Mouse (Mus musculus): Measurements from ENCODE around the gene Pcp4l1. TPM values are rescaled to one million over a fixed set of nuclear protein-coding genes. Genes with fewer than 3 reads are reported as not detected.

Gene Pcp4l1
- polyA plus RNA-seq, 1 experiment from 2014 or later: 2.8 TPM

DNA sequence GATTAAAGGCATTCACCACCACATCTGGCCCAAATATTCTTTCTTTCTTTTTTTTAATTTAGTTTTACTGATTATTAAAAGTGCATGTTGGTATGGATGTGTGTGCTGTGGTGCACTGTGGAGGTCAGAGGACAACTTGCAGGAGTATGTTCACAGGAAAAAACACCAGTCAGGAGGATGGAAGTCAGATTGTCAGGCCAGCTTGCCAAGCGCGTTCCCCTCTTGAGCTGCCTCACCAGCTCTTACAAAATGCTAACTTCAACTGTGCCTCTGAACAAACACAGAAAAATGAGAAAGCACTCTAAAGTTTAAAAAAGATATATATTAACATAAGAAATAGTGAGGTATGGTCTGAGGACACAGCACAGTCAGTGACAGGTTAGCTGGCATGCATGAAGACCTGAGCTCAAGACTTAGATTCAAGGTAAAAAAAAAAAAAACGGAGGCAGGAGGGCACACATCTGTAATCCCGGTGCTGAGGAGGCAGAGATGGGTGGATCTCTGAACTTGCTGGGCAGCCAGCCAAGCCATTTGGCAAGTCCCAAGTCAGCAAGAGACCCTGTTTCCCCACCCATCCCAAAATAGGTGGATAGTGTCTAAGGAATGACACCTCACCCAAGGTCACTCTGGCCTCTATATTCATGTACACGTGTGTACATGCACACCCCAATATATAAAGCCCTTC, 16.4 kb downstream of the Pcp4l1 start:
- Histone ChIP-seq H3K4me2 (replicated peaks) (no peak overlapping the region), H3K9ac (no peak overlapping the region), H3K4me3 (no peak overlapping the region), H3K4me1 (no peaks in the 10 kb centered on the region), H3K9me3 (no peaks in the 10 kb centered on the region), H3K36me3 (no peaks in the 10 kb centered on the region), H3K27me3 (no peaks in the 10 kb centered on the region), H3K27ac (no peak overlapping the region)
- no peak for ATAC-seq (ENCODE audit: low FRiP score, low read depth)
- WGBS: 77% methylated on average over 5 of the region's 5 CpGs

DNA sequence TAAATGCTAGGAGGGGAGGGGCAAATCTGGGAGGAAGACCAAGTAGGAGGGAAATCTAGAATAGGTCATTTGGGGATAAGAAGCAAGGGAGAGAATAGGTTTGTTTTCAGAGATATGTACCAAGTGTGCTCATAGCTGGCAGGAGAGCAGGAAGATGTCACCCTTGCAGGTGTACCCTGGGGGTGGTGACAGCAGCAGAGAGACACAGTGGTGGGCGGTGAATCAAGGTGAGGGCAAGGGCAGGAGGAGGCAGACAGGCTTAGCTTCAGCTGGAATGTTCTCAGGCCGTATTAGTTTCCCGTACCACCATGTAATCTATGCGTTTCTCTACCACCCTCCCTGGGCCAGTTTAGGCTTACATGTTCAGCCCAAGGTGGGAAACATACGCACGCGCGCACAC, 23.3 kb downstream of the Pcp4l1 start:
- WGBS: 97% methylated on average over 8 of the region's 8 CpGs

DNA sequence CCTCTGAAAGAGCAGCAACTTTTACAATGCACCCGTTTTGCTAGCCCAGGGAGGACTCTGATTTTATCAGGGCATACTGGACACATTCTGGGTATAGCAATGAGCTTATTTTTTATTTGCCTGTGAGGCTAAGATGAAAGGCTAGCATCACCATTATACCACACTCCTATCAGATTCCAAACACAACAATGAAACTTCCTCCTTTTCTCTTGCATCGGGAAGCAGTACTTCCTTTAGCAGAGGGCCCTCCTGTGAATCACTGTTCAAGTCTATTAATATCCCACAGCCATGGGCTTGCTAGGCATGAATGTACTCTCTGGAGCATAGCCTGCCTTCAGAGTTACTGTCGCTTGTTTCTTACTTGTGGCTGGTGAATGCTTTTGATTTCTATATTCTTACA, 24.9 kb downstream of the Pcp4l1 start:
- Histone ChIP-seq H3K27ac (no peak overlapping the region), H3K4me1 (no peaks in the 10 kb centered on the region), H3K4me3 (no peak overlapping the region), H3K27me3 (no peaks in the 10 kb centered on the region; the same call in 1 of the 2 replicates), H3K9me3 (no peaks in the 10 kb centered on the region), H3K9ac (no peak overlapping the region), H3K36me3 (no peaks in the 10 kb centered on the region), H3K4me2 (replicated peaks) (no peak overlapping the region)
- WGBS: 68% methylated on average over 3 of the region's 3 CpGs
- no peak for ATAC-seq (ENCODE audit: low FRiP score, low read depth)

More for the DNA sequence above, 23.3 kb downstream of the Pcp4l1 start:
- Histone ChIP-seq H3K36me3 (no peaks in the 10 kb centered on the region), H3K27ac (no peak overlapping the region), H3K4me1 (no peaks in the 10 kb centered on the region), H3K4me3 (no peak overlapping the region), H3K27me3 (no peaks in the 10 kb centered on the region; the same call in 1 of the 2 replicates), H3K9me3 (no peaks in the 10 kb centered on the region), H3K4me2 (replicated peaks) (no peak overlapping the region), H3K9ac (no peak overlapping the region)
- no peak for ATAC-seq (ENCODE audit: low FRiP score, low read depth)

DNA sequence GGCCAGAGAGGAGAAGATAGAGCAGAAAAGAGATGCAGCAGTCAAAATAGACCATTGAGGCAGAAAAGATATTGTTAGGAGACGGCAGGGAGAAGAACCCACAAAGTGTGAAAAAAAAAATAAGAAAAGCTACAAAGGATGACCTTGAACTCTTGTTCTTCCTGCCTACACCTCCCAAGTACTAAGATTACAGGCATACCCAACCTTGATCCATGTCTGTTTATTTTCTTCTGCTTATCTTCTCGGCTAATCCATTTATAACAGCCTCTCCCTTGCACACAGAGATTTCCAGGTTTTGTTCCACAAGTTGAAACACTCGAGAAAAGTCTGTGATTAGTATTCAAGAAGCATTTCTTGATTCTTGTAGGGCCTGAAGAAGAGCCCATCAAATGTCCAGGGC, 26.2 kb downstream of the Pcp4l1 start:
- WGBS: 68% methylated on average over 3 of the region's 3 CpGs
- Histone ChIP-seq H3K9ac (no peak overlapping the region), H3K27ac (no peak overlapping the region), H3K9me3 (no peaks in the 10 kb centered on the region), H3K4me1 (no peaks in the 10 kb centered on the region), H3K36me3 (no peaks in the 10 kb centered on the region), H3K27me3 (no peaks in the 10 kb centered on the region; the same call in 1 of the 2 replicates), H3K4me3 (no peak overlapping the region), H3K4me2 (replicated peaks) (no peak overlapping the region)
- no peak for ATAC-seq (ENCODE audit: low FRiP score, low read depth)

DNA sequence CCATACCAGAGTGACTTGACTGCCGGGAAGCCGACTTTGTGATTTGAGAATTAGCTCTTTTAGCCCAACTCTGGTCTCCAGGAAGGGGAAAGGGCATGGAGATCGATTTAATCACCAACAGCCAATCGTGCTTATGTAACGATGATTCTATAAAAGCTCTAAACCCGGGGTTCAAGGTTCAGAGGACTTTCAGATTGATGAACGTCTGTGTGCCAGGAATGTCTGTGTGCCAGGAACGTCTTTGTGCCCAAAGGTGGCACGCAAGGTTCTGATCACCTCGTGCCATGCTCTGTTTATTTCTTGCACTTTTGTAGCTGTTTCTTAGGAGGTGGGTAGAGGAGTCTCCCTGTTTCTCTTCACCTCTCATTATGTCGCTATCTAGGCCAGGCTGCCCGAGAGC, 27.2 kb downstream of the Pcp4l1 start:
- Histone ChIP-seq H3K9ac (no peak overlapping the region), H3K4me2 (replicated peaks) (no peak overlapping the region), H3K4me1 (no peaks in the 10 kb centered on the region), H3K4me3 (no peak overlapping the region), H3K27ac (no peak overlapping the region), H3K9me3 (no peaks in the 10 kb centered on the region), H3K36me3 (no peaks in the 10 kb centered on the region), H3K27me3 (no peaks in the 10 kb centered on the region; the same call in 1 of the 2 replicates)
- WGBS: 85% methylated on average over 12 of the region's 12 CpGs
- no peak for ATAC-seq (ENCODE audit: low FRiP score, low read depth)

DNA sequence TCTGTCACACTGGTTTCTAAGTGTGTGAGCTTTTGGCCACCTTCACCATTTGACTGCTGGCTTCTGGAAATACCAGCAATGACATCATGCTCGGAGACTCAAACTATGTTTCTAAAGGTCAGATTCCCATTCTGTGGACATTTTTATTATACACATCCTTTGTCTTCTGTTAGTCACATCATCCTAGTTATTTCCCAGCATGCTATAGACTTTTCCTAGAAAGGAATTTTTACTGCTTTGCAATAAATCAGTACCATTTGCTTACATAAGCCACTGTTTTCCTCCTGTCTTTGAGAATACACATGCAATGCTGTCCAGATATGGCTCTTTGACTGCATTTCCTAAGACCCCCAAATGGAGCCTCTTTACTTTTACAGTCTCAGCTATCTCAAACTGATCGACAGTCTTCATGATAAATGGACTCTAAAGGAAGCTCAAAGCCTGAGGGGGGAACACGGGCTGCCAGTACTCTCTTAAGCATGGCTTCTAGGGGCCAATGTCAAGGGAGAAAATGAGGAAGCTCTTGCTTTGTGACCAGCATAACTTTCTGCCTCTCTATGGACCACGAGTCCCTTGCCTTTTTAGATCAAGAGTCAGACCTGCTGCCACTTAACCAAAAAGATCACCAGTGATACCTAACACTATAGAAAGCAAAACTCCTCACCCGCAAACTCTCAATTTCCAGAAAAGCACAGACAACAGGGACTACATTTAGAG, 30.3 kb downstream of the Pcp4l1 start:
- no peaks in the 10 kb centered on the region for H3K36me3 ChIP-seq

DNA sequence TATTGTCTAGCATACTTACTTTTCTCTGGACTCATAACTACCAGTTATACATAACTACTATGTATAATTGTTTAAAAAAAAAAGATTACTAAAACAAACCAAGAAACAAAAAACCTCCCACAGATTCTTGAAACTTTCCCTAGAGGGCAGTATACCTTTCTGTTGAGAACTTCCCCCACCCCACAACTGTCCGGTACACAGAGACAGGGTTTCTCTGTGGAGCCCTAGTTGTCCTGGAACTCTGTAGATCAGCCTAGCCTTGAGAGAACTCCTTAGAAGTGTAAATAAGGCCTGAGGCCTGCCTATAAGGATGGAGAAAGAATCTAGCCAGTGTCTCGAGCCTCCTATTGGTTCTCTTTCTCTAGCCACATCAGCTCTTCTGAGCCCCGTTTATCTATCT, 31.8 kb downstream of the Pcp4l1 start:
- Histone ChIP-seq H3K4me1 (peaks cover 9% of the 10 kb centered on the region; the same call in 1 of the 2 replicates), H3K9ac (no peak overlapping the region), H3K4me2 (replicated peaks) (no peak overlapping the region), H3K27me3 (peaks cover 25% of the 10 kb centered on the region), H3K4me3 (no peak overlapping the region), H3K9me3 (no peaks in the 10 kb centered on the region), H3K27ac (no peak overlapping the region), H3K36me3 (no peaks in the 10 kb centered on the region)
- ATAC-seq (ENCODE audit: low FRiP score, low read depth): no peak
- 38% methylated on average over 3 of the region's 3 CpGs for WGBS

More for the DNA sequence above, 30.3 kb downstream of the Pcp4l1 start:
- no peak overlapping the region for H3K9ac ChIP-seq
- peaks cover 10% of the 10 kb centered on the region for H3K27me3 ChIP-seq
- H3K9me3 ChIP-seq: no peaks in the 10 kb centered on the region
- no peak overlapping the region for H3K27ac ChIP-seq
- no peaks in the 10 kb centered on the region for H3K4me1 ChIP-seq
- 67% methylated on average over 5 of the region's 5 CpGs for WGBS
- no peak overlapping the region for H3K4me2 ChIP-seq (replicated peaks)
- ATAC-seq (ENCODE audit: low FRiP score, low read depth): no peak
- H3K4me3 ChIP-seq: no peak overlapping the region

DNA sequence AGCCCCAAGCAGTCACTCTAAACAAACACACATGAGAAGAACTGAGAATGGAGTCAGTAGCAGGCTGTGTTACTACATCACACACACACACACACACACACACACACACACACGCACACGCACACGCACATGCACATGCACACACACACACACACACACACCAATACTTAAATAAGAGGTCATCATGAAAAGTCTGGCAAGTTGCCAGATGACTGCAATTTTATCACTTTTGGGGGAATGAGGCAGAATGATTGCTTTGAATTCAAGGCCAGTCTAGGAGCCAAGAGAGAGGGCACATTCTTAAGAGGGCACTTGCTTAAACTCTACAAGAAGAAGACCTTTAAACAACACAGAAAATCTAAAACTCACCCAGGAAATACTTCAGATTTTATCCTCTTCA, 33.5 kb downstream of the Pcp4l1 start:
- Histone ChIP-seq H3K9me3 (no peaks in the 10 kb centered on the region), H3K4me3 (no peak overlapping the region), H3K9ac (no peak overlapping the region), H3K27ac (no peak overlapping the region), H3K27me3 (peaks cover 42% of the 10 kb centered on the region), H3K4me1 (peaks cover 9% of the 10 kb centered on the region; the same call in 1 of the 2 replicates), H3K4me2 (replicated peaks) (no peak overlapping the region), H3K36me3 (no peaks in the 10 kb centered on the region)
- WGBS: 82% methylated on average over 3 of the region's 3 CpGs
- ATAC-seq (ENCODE audit: low FRiP score, low read depth): no peak

DNA sequence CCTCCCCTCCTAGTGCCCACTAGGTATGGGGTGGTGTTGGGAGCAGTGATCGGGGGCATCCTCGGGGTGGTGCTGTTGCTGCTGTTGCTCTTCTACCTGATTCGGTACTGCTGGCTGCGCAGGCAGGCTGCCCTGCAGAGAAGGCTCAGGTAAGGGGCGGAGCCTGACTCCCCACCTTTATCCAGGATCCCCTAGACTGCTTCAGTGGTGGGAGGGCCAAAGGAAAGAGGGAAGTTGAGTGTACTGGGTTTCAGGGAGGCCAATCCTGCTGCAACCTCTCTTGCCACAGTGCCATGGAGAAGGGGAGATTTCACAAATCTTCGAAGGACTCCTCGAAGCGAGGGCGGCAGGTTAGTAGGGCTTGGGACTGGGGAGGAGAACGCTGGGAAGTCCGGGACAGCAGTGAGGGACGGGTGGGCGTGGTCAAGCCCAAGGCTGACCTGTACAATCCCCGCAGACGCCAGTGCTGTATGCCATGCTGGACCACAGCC, 36.5 kb downstream of the Pcp4l1 start:
- no peak for ATAC-seq (ENCODE audit: low FRiP score, low read depth)
- H3K27me3 ChIP-seq: peaks cover 58% of the 10 kb centered on the region

DNA sequence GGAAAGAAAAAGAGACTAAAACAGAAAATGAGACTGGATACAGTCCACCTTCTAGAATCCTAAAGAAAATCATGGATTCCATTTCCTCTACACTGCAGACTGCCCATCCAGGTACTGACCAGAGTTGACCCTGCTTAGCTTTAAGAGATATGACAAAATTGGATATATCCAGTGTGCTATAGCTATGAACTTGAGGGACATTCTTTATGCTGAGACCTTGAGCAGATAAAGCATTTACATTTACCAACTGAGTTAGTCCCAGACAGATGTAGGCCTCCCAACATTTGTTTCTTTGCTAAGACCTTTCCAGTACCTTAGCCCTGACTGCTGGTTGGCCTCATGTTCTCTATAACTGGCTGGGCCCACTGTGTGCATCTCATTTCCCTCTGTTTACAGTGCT, 38.1 kb downstream of the Pcp4l1 start:
- H3K36me3 ChIP-seq: no peaks in the 10 kb centered on the region
- H3K9me3 ChIP-seq: no peaks in the 10 kb centered on the region
- no peak overlapping the region for H3K4me2 ChIP-seq (replicated peaks)
- H3K4me3 ChIP-seq: no peak overlapping the region
- no peak overlapping the region for H3K27ac ChIP-seq
- no peak overlapping the region for H3K9ac ChIP-seq
- ATAC-seq (ENCODE audit: low FRiP score, low read depth): no peak
- H3K27me3 ChIP-seq: peaks cover 56% of the 10 kb centered on the region
- H3K4me1 ChIP-seq: peaks cover 9% of the 10 kb centered on the region; the same call in 1 of the 2 replicates

More for the DNA sequence above, 36.5 kb downstream of the Pcp4l1 start:
- WGBS: 5% methylated on average over 15 of the region's 15 CpGs
- H3K4me1 ChIP-seq: peaks cover 9% of the 10 kb centered on the region; the same call in 1 of the 2 replicates
- no peaks in the 10 kb centered on the region for H3K36me3 ChIP-seq
- peak overlapping the region; percentile 58 for H3K4me2 ChIP-seq (replicated peaks)
- peak overlapping the region; percentile 31; the same call in 1 of the 2 replicates for H3K9ac ChIP-seq
- H3K4me3 ChIP-seq: peak overlapping the region; percentile 29
- no peak overlapping the region for H3K27ac ChIP-seq
- no peaks in the 10 kb centered on the region for H3K9me3 ChIP-seq

DNA sequence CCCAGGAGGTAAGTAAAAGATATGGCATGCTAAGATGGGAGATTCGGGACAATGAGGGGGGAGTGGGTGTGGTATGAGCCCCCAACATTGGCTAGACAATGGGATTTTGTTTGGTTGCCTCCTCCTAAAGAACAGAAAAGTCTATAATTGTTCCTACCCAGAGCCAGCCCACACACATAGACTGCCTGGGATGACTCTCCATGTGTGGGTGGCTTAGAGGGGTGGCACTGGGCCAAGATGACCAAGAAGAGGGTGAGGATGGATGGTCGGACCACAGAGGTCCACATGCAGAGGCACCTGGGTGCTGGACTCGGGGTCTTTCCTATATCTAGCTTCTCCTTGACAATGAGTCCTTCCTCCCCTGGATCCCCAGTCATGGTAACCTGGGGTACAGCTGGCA, 39.4 kb downstream of the Pcp4l1 start:
- Histone ChIP-seq H3K9me3 (no peaks in the 10 kb centered on the region), H3K4me1 (peaks cover 9% of the 10 kb centered on the region; the same call in 1 of the 2 replicates), H3K36me3 (no peaks in the 10 kb centered on the region), H3K4me2 (replicated peaks) (no peak overlapping the region), H3K27ac (no peak overlapping the region), H3K4me3 (no peak overlapping the region), H3K27me3 (peaks cover 55% of the 10 kb centered on the region), H3K9ac (no peak overlapping the region)
- ATAC-seq (ENCODE audit: low FRiP score, low read depth): no peak
- 77% methylated on average over 3 of the region's 3 CpGs for WGBS

DNA sequence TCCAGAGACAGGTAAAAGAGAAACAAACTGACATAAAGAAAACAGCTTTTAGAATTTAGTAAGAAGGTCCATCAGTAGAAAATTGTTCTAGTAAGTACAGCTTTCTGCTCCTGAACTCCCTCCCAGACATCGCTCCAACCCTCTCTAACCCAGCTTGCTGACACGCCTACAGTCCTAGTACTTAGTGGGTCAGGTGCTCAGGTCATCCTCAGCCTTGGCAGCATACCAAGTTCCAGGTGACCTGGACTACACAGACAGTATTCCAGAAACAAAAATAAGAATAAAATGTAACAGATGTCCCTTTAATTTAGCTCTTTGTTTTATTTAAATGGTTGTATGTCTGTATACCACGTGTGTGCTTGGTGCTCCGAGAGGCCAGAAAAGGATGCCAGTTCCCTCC, 44.1 kb downstream of the Pcp4l1 start:
- 80% methylated on average over 4 of the region's 4 CpGs for WGBS
- H3K27ac ChIP-seq: no peak overlapping the region
- peaks cover 13% of the 10 kb centered on the region for H3K4me1 ChIP-seq

More for the DNA sequence above, 44.1 kb downstream of the Pcp4l1 start:
- no peaks in the 10 kb centered on the region for H3K36me3 ChIP-seq
- H3K9ac ChIP-seq: no peak overlapping the region
- H3K4me3 ChIP-seq: no peak overlapping the region
- no peak for ATAC-seq (ENCODE audit: low FRiP score, low read depth)
- H3K27me3 ChIP-seq: peaks cover 13% of the 10 kb centered on the region
- H3K9me3 ChIP-seq: no peaks in the 10 kb centered on the region
- no peak overlapping the region for H3K4me2 ChIP-seq (replicated peaks)

Data from limb, embryonic 13.5 days (tissue).